Mouse (Mus musculus) macrophage (primary cell): ENCODE measurements around the gene Zfp950. TPM values are rescaled to one million over a fixed set of nuclear protein-coding genes. Genes with fewer than 3 reads are reported as not detected.

Experiments used
- H3K27ac ChIP-seq: fragments of 350-480 bp; formaldehyde crosslinking; 2 replicates; pipeline ENCODE4 v1.9.0; 2021
- H3K36me3 ChIP-seq: fragments of 350-480 bp; formaldehyde crosslinking; 2 replicates; pipeline ENCODE4 v1.9.0; 2021; ENCODE audit errors: inconsistent target
- H3K4me3 ChIP-seq: fragments of 350-480 bp; formaldehyde crosslinking; 2 replicates; pipeline ENCODE4 v1.9.0; 2021; ENCODE audit errors: inconsistent target
- H3K79me2 ChIP-seq: fragments of 350-480 bp; formaldehyde crosslinking; 2 replicates; pipeline ENCODE4 v1.9.0; 2021; ENCODE audit errors: inconsistent target
- WGBS: methylation state at CpG from one replicate; pipeline ENCODE4 v1.1.7; 2026; ENCODE audit warnings: inconsistent platforms; ENCODE audit not compliant: missing documents; 5-methylcytosine and 5-hydroxymethylcytosine counted together
- polyA plus RNA-seq: library from polyadenylated mRNA; stranded (reverse); fragments of 250-400 nt; gene quantifications from 3 replicates; pipeline ENCODE4 v1.2.4, GENCODE M21; 2018; ENCODE audit warnings: inconsistent platforms

Gene Zfp950
- polyA plus RNA-seq, 1 experiment from 2014 or later: 17.1 TPM

DNA sequence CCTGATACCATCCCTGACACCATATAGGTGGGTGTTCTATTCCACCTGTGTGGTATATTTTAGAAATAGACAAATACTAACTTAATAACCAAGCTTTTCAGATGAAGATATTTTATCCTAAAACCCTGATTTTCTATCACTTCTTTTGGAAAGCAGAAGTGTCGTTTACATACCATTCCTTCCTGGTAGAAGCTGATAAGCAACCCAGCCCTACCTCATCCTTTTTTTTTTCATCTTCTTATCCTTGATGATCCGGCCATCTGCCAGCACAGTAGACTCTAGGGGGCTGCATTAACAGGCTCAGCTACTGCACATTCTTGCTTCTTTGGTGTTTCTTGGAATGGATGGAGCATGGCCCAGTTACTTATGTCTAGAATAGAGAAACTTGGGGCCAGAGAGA lies 55.4 kb downstream of the Zfp950 start:
- H3K79me2 ChIP-seq: no peaks in the 10 kb centered on the region
- WGBS: 90% methylated on average over 2 of the region's 2 CpGs
- H3K36me3 ChIP-seq: no peaks in the 10 kb centered on the region
- no peak overlapping the region for H3K4me3 ChIP-seq
- no peak overlapping the region for H3K27ac ChIP-seq

- H3K4me3 ChIP-seq: no peak overlapping the region
- no peak overlapping the region for H3K27ac ChIP-seq
- WGBS: 19% methylated on average over 4 of the region's 4 CpGs
- H3K36me3 ChIP-seq: no peaks in the 10 kb centered on the region
- H3K79me2 ChIP-seq: no peaks in the 10 kb centered on the region
Measured at GRCm38 (mm10) chr19:61084149-61084940, 56.3 kb downstream of the Zfp950 start.

GRCm38 (mm10) chr19:61083006-61083405 lies 57.6 kb downstream of the Zfp950 start:
- WGBS: 96% methylated on average over 8 of the region's 8 CpGs
- Histone ChIP-seq H3K27ac (no peak overlapping the region), H3K36me3 (no peaks in the 10 kb centered on the region), H3K4me3 (no peak overlapping the region), H3K79me2 (no peaks in the 10 kb centered on the region)

- WGBS: 58% methylated on average over 5 of the region's 5 CpGs
- no peaks in the 10 kb centered on the region for H3K79me2 ChIP-seq
- H3K4me3 ChIP-seq: no peak overlapping the region
- no peak overlapping the region for H3K27ac ChIP-seq
- no peaks in the 10 kb centered on the region for H3K36me3 ChIP-seq
Measured at GRCm38 (mm10) chr19:61080251-61080749, 60.3 kb downstream of the Zfp950 start.

DNA sequence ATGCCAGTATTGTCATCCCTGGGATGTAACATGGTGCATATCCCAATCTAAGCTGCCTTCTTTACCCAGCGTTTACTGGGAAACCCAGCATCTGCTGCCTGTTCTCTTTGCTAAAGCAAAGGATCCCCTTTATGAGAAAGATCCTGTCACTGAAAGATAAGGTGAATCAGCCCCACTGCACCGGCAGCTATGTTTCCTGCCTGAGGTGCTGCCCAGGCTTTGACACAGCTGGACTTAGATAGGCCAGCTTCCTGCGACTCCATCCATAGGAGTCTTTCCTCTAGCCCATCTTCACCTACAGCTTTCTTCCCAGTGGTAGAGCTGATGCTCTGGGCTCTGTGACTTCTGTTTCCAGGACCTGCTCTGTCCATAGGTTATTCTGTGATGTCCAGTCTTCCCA lies 62.0 kb downstream of the Zfp950 start:
- no peak overlapping the region for H3K4me3 ChIP-seq
- no peaks in the 10 kb centered on the region for H3K79me2 ChIP-seq
- H3K27ac ChIP-seq: no peak overlapping the region
- WGBS: 85% methylated on average over 3 of the region's 3 CpGs
- no peaks in the 10 kb centered on the region for H3K36me3 ChIP-seq

GRCm38 (mm10) chr19:61065011-61065410 lies 75.6 kb downstream of the Zfp950 start:
- Histone ChIP-seq H3K36me3 (no peaks in the 10 kb centered on the region), H3K4me3 (no peak overlapping the region), H3K79me2 (no peaks in the 10 kb centered on the region), H3K27ac (no peak overlapping the region)
- 100% methylated on average over 1 of the region's 1 CpGs for WGBS

DNA sequence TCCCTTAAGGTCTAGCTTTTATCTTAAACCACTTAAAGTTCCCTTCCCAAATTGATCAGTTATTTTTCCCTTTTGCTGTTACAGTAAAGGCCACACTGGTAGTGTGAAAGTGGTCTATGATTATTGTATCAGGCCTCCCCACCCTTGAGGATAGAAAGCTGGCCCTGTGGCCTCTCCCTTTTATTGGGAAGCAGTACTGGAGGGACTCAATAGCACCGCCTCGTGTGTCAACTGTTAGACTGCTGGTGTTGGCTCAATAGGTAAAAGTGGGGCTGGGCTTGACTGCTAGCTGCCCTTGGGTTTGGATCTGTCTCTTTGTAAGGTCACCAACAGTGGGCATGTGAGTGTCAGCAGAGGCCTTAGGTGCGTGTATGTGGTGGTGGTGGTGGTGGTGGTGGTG lies 76.3 kb downstream of the Zfp950 start:
- no peak overlapping the region for H3K4me3 ChIP-seq
- H3K36me3 ChIP-seq: no peaks in the 10 kb centered on the region
- H3K79me2 ChIP-seq: no peaks in the 10 kb centered on the region
- H3K27ac ChIP-seq: no peak overlapping the region
- WGBS: 96% methylated on average over 3 of the region's 3 CpGs

DNA sequence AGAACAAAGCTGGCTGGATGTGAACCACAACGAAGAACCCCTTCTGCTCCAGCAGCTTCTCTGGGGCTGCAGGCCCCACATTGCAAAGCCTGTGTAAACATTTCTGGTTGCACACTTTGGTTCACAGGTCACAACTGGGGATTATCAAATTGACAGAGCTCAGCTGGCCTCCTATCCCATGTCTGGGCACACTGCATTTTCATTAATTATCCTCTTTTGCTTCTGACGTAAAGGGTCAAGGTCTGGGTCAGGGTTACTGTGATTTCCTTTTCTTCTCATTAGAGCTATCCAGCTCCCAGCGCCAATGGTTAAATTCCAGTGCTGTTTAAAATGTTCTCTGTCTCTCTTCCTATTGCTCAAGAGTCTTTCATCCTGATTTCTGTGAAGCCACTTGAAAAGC lies 83.1 kb downstream of the Zfp950 start:
- no peak overlapping the region for H3K4me3 ChIP-seq
- 90% methylated on average over 3 of the region's 3 CpGs for WGBS
- H3K36me3 ChIP-seq: no peaks in the 10 kb centered on the region
- no peak overlapping the region for H3K27ac ChIP-seq
- no peaks in the 10 kb centered on the region for H3K79me2 ChIP-seq

GRCm38 (mm10) chr19:61056783-61057410 lies 83.7 kb downstream of the Zfp950 start:
- WGBS: 68% methylated on average over 5 of the region's 5 CpGs
- Histone ChIP-seq H3K36me3 (no peaks in the 10 kb centered on the region), H3K79me2 (no peaks in the 10 kb centered on the region), H3K4me3 (no peak overlapping the region), H3K27ac (no peak overlapping the region)

DNA sequence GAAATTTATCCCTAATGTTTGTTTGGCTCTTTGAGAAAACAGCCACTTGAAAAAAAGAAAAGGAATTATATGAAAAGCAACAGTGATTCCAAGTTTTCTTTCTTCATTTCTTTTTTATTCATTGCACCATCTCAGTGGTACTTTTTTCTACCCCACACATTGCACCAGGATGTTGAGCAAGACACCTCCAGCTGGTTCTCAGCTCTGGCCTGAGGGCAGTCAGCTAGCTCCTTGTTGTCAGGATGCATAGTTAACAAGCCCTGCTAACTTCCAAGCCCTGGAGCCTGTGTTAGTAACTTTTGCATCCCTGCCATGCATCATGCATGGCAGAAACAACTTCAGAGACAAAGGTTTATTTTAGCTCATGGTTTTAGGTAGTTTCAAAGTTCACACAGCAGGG lies 87.9 kb downstream of the Zfp950 start:
- H3K27ac ChIP-seq: no peak overlapping the region
- H3K79me2 ChIP-seq: no peaks in the 10 kb centered on the region
- no peak overlapping the region for H3K4me3 ChIP-seq
- no peaks in the 10 kb centered on the region for H3K36me3 ChIP-seq

DNA sequence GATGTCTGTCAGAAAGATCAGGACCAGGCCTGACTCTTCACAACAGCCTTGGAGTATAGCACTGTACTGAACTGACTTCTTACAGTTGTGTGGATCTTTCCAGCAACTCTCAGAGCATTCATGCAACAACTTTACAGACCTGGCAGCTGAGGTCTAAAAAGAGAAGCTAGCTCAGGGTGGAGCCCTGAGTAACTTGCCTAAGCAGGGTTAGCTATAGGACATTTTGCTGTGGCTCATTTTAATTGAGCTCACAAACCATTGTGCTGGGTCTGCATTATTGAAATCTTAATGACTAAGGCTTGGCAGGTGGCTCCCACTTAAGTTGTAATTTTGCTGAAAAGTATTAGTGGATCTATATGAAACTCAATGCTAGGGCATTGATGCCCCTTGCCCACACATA lies 88.6 kb downstream of the Zfp950 start:
- H3K27ac ChIP-seq: no peak overlapping the region
- H3K36me3 ChIP-seq: no peaks in the 10 kb centered on the region
- no peak overlapping the region for H3K4me3 ChIP-seq
- H3K79me2 ChIP-seq: no peaks in the 10 kb centered on the region

DNA sequence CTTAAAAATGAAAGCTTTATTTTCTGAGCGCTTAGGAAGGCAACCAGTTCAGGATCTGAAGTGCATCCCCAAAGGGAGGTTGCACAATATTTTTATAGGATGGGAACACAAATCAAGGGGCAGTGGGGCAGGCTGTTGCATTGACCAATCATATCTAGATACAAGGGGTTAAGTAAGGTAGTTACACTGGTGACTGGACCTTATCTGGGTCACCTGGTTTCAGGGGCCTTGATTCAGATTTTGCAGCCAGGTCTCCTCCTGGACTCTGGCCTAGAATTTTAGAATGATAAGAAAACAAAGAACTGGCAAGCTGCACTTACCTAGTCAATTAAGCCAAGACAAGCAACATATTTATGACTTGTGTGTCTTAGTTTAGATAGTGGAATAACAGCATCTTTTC lies 89.5 kb downstream of the Zfp950 start:
- WGBS: 91% methylated on average over 1 of the region's 1 CpGs
- no peak overlapping the region for H3K27ac ChIP-seq
- no peak overlapping the region for H3K4me3 ChIP-seq
- H3K36me3 ChIP-seq: no peaks in the 10 kb centered on the region
- no peaks in the 10 kb centered on the region for H3K79me2 ChIP-seq

- H3K4me3 ChIP-seq: no peak overlapping the region
- 86% methylated on average over 1 of the region's 1 CpGs for WGBS
- no peaks in the 10 kb centered on the region for H3K79me2 ChIP-seq
- H3K27ac ChIP-seq: no peak overlapping the region
- H3K36me3 ChIP-seq: no peaks in the 10 kb centered on the region
Measured at GRCm38 (mm10) chr19:61049413-61049812, 91.2 kb downstream of the Zfp950 start.

- Histone ChIP-seq H3K79me2 (no peaks in the 10 kb centered on the region), H3K4me3 (no peak overlapping the region), H3K27ac (no peak overlapping the region), H3K36me3 (no peaks in the 10 kb centered on the region)
- 100% methylated on average over 2 of the region's 2 CpGs for WGBS
Measured at GRCm38 (mm10) chr19:61048646-61049045, 92.0 kb downstream of the Zfp950 start.

DNA sequence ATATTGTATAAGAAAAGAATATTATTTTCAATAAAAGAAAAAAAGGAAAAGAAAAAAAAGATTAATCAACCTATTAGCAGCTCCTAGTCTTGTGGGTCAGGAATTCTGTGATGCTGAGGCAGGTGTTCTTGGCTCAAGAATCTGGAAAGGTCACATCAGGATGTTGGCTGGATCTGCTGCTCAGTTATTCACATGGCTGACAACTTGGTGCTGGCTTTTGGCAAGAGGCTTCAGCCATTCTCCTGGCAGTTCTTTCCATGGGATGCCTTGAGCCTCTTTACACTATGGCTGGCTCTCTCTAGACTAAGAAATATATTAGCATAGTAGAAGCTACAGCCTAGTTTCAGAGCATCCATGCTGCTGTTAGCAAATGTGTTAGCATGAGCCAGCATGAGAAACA lies 101.5 kb downstream of the Zfp950 start:
- Histone ChIP-seq H3K27ac (no peak overlapping the region), H3K79me2 (no peaks in the 10 kb centered on the region), H3K4me3 (no peak overlapping the region), H3K36me3 (no peaks in the 10 kb centered on the region)
